Mouse (Mus musculus) R1 (cell line): Measurements from ENCODE around the gene Hoxd13.

Experiments used
- DNase-seq: peaks from one replicate; pipeline ENCODE4 v3.0.0-alpha.2; 2018; ENCODE audit warnings: low read depth, low spot score

The Hoxd13 gene

GRCm38 (mm10) chr2:74680561-74681398 lies 12.7 kb downstream of the Hoxd13 start:
- peak; percentile 41 for DNase-seq

GRCm38 (mm10) chr2:74681594-74682531 lies 13.8 kb downstream of the Hoxd13 start:
- DNase-seq: peak; percentile 81

- DNase-seq: peak; percentile 27
Measured at GRCm38 (mm10) chr2:74682796-74683195, 14.7 kb downstream of the Hoxd13 start.

GRCm38 (mm10) chr2:74683471-74683951 lies 15.4 kb downstream of the Hoxd13 start:
- peak; percentile 54 for DNase-seq

GRCm38 (mm10) chr2:74684106-74684505 lies 16.0 kb downstream of the Hoxd13 start:
- peak; percentile 12 for DNase-seq

- no peak for DNase-seq
Measured at GRCm38 (mm10) chr2:74685059-74685603, 17.0 kb downstream of the Hoxd13 start.

- DNase-seq: peak; percentile 88
Measured at GRCm38 (mm10) chr2:74686301-74686987, 18.3 kb downstream of the Hoxd13 start.

- peak; percentile 39 for DNase-seq
Measured at GRCm38 (mm10) chr2:74686988-74687697, 19.0 kb downstream of the Hoxd13 start.

GRCm38 (mm10) chr2:74687698-74688555 lies 19.8 kb downstream of the Hoxd13 start:
- peak; percentile 49 for DNase-seq

GRCm38 (mm10) chr2:74688795-74689573 lies 20.9 kb downstream of the Hoxd13 start:
- DNase-seq: no peak

- peak; percentile 33 for DNase-seq
Measured at GRCm38 (mm10) chr2:74689574-74690337, 21.6 kb downstream of the Hoxd13 start.

- no peak for DNase-seq
Measured at GRCm38 (mm10) chr2:74690338-74690716, 22.2 kb downstream of the Hoxd13 start.

GRCm38 (mm10) chr2:74691022-74691951 lies 23.2 kb downstream of the Hoxd13 start, which contains the start of gene Hoxd10:
TSS of gene Hoxd10 (plus strand) at chr2:74691924.
- DNase-seq: peak; percentile 92

GRCm38 (mm10) chr2:74691995-74692807 lies 24.1 kb downstream of the Hoxd13 start:
- no peak for DNase-seq

GRCm38 (mm10) chr2:74692808-74693431 lies 24.8 kb downstream of the Hoxd13 start:
- DNase-seq: peak; percentile 31

- no peak for DNase-seq
Measured at GRCm38 (mm10) chr2:74693432-74693827, 25.3 kb downstream of the Hoxd13 start.
